Mouse (Mus musculus): ENCODE measurements at regions not wholly inside any gene's neighbourhood (a gene's known extent, or its start where the extent isn't known, plus 50 kb on each side); places are given as distances from the start of the nearest gene placed in this dataset.

GRCm38 (mm10) chr12:90810666-90811065 is 72.4 kb upstream of the Dio2 start:
- dilution Hi-C loops (cut with MboI; ENCODE audit: extremely low pct_ligation_motif_present, extremely low pct_unique_long_range_greater_than_20kb, low sequenced_read_pairs) = no loop called here
- H3K9ac ChIP-seq (ENCODE audit: insufficient read depth, low read depth) = no peak overlapping the region
- H3K9me3 ChIP-seq (replicated peaks; ENCODE audit: low read length) = no peaks in the 10 kb centered on the region
- no peaks in the 10 kb centered on the region for H3K27me3 ChIP-seq (replicated peaks)
- H3K36me3 ChIP-seq (replicated peaks in 1 of 2; ENCODE audit: control insufficient read depth in 1 of 2, insufficient read depth in 1 of 2, low read length in 1 of 2) = no peaks in the 10 kb centered on the region
- in situ Hi-C loops (cut with MboI; ENCODE audit: low pct_ligation_motif_present, low pct_unique_long_range_greater_than_20kb, low sequenced_read_pairs) = no loop called here
- H3K4me1 ChIP-seq (ENCODE audit: control insufficient read depth in 1 of 2, insufficient read depth in 2 of 2) = no peaks in the 10 kb centered on the region
- DNase-seq (ENCODE audit: extremely low read depth) = no peak
- H3K79me2 ChIP-seq (replicated peaks; ENCODE audit: control insufficient read depth, extremely low read depth, insufficient read depth, poor library complexity, severe bottlenecking) = no peaks in the 10 kb centered on the region
- no peak overlapping the region for H3K4me3 ChIP-seq (replicated peaks in 1 of 3; ENCODE audit: low read depth in 2 of 3, low read length in 2 of 3, poor library complexity in 1 of 3)
- no peak overlapping the region for H3K4me2 ChIP-seq (ENCODE audit: insufficient read depth, low read depth, poor library complexity, severe bottlenecking)
- TF ChIP-seq USF1 (IDR thresholded peaks at IDR 0.05; ENCODE audit: low read depth, low read length) = no peak
- TF ChIP-seq RCOR1 (conservative IDR thresholded peaks at IDR 0.05; ENCODE audit: low read depth, low read length) = no peak
- no peak for TF ChIP-seq MAFK (IDR thresholded peaks at IDR 0.05; ENCODE audit: insufficient replicate concordance, low read length)
- TF ChIP-seq SMC3 (IDR thresholded peaks at IDR 0.05; ENCODE audit: low read depth, low read length) = no peak
- no peak overlapping the region for H3K27ac ChIP-seq (ENCODE audit: insufficient read depth, low read depth)

- no peak for DNase-seq (ENCODE audit: extremely low read depth)
- dilution Hi-C loops (cut with MboI; ENCODE audit: extremely low pct_ligation_motif_present, extremely low pct_unique_long_range_greater_than_20kb, low sequenced_read_pairs) (no loop called here), in situ Hi-C loops (cut with MboI; ENCODE audit: low pct_ligation_motif_present, low pct_unique_long_range_greater_than_20kb, low sequenced_read_pairs) (no loop called here)
- TF ChIP-seq MXI1 (IDR thresholded peaks at IDR 0.05; ENCODE audit: low read depth, low read length) = no peak
- TF ChIP-seq MAFK (IDR thresholded peaks at IDR 0.05; ENCODE audit: insufficient replicate concordance, low read length) = peak; percentile 85
- no peaks in the 10 kb centered on the region for H3K36me3 ChIP-seq (replicated peaks in 1 of 2; ENCODE audit: control insufficient read depth in 1 of 2, insufficient read depth in 1 of 2, low read length in 1 of 2)
- H3K27me3 ChIP-seq (replicated peaks) = no peaks in the 10 kb centered on the region
- H3K27ac ChIP-seq (ENCODE audit: insufficient read depth, low read depth) = no peak overlapping the region
- H3K79me2 ChIP-seq (replicated peaks; ENCODE audit: control insufficient read depth, extremely low read depth, insufficient read depth, poor library complexity, severe bottlenecking) = no peaks in the 10 kb centered on the region
- no peak overlapping the region for H3K4me2 ChIP-seq (ENCODE audit: insufficient read depth, low read depth, poor library complexity, severe bottlenecking)
- H3K4me3 ChIP-seq (replicated peaks in 1 of 3; ENCODE audit: low read depth in 2 of 3, low read length in 2 of 3, poor library complexity in 1 of 3) = no peak overlapping the region
- no peak overlapping the region for H3K9ac ChIP-seq (ENCODE audit: insufficient read depth, low read depth)
- no peaks in the 10 kb centered on the region for H3K4me1 ChIP-seq (ENCODE audit: control insufficient read depth in 1 of 2, insufficient read depth in 2 of 2)
- H3K9me3 ChIP-seq (replicated peaks; ENCODE audit: low read length) = no peaks in the 10 kb centered on the region
These were observed 52.3 kb upstream of the Dio2 start for GRCm38 (mm10) chr12:90790562-90790961.
